ENCODE assay signal across 8 mouse cellular contexts in the genomic region with DNA sequence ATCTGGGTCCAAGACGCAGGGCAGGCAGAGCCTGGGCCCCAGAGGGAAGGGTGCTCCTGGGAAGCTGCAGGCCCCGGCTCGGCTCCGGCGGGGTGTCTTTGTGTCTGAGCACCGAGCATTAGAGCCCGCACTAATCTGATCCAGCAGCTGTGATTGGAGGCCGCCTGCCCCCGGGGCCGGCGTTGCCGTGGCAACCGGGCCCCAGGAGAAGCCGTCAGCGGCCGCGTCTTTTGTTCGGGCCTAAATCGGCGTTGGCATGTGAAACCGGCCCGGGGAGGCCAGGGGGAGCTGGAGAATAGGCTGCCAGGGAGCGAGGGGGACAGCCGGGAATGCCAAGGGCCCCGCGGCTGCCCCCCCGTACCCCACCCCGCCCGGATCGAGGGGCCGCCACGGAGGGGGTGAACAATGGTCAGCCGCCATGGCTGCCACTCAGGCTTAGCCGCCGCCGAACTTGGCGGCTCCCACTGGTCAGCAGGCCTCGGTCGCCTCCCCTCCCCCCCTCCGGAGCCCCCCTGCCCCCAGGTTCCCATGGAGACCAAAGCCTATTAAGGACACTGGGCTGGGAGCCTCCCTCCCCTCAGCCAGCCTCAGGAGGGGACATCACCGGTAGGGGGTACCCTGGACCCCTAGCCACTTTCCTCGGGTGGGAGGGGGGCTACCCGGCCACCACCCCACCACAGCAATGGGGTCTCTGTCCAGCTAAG. TPM values are rescaled to one million over a fixed set of nuclear protein-coding genes. Genes with fewer than 3 reads are reported as not detected.
DNase-seq lines count a peak whose midpoint lies in the region; ATAC-seq and TF ChIP-seq lines count a peak whose summit lies in the region.
"Had no signal": no experiment of that assay in that cellular context is flagged by ENCODE, and none has a peak within 500 bp of the region (broad histone marks: within the 10 kb centered on the region; RNA-seq: fewer than 3 reads in every experiment).

No protein-coding gene starts in this region.

- intact Hi-C loops in heart, adult 2 months (cut with DNase I): no loop called here

- no peaks in the 10 kb centered on the region for H3K79me2 ChIP-seq in heart, adult 2 months (replicated peaks; ENCODE audit: control insufficient read depth, insufficient read depth, low read length)

- no peak overlapping the region for H3K27ac ChIP-seq in heart, adult 2 months
- peak overlapping the region; percentile 95 for H3K27ac ChIP-seq in kidney, embryonic 14.5 days (ENCODE audit: low read depth, low read length)
- peak overlapping the region; percentile 97 for H3K27ac ChIP-seq in limb, embryonic 11.5 days (replicated peaks; ENCODE audit: low read depth, low read length)
- peak overlapping the region; percentile 98 for H3K27ac ChIP-seq in midbrain, postnatal 0 days (ENCODE audit: low read depth, low read length)
- peak overlapping the region; percentile 86 for H3K27ac ChIP-seq in stomach, postnatal 0 days (replicated peaks)

- peak overlapping the region; percentile 68 for H3K4me2 ChIP-seq in kidney, embryonic 14.5 days (replicated peaks; ENCODE audit: low read depth, low read length)
- H3K4me2 ChIP-seq in limb, embryonic 11.5 days (ENCODE audit: low read depth, severe bottlenecking): peak overlapping the region; percentile 64
- H3K4me2 ChIP-seq in midbrain, postnatal 0 days (ENCODE audit: low read depth, low read length, poor library complexity, severe bottlenecking): peak overlapping the region; percentile 54
- H3K4me2 ChIP-seq in stomach, postnatal 0 days (replicated peaks; ENCODE audit: low read depth): peak overlapping the region; percentile 84

- TF ChIP-seq POLR2A in heart, adult 2 months (IDR thresholded peaks at IDR 0.05; ENCODE audit: insufficient read depth, low read depth, low read length): no peak

- peak overlapping the region; percentile 59 for H3K9ac ChIP-seq in heart, adult 2 months (ENCODE audit: low read depth, low read length)
- H3K9ac ChIP-seq in kidney, embryonic 14.5 days (ENCODE audit: low read depth, low read length): peak overlapping the region; percentile 78
- H3K9ac ChIP-seq in limb, embryonic 11.5 days (ENCODE audit: low read length): peak overlapping the region; percentile 79
- H3K9ac ChIP-seq in midbrain, postnatal 0 days (replicated peaks; ENCODE audit: low read length, poor library complexity, severe bottlenecking): peak overlapping the region; percentile 70
- H3K9ac ChIP-seq in stomach, postnatal 0 days (ENCODE audit: low read length): peak overlapping the region; percentile 74

- no peaks in the 10 kb centered on the region for H3K36me3 ChIP-seq in heart, adult 2 months (ENCODE audit: control insufficient read depth, insufficient read depth, low read length)
- H3K36me3 ChIP-seq in kidney, embryonic 14.5 days (ENCODE audit: control insufficient read depth, insufficient read depth, low read length): peaks cover 47% of the 10 kb centered on the region
- peaks cover 9% of the 10 kb centered on the region for H3K36me3 ChIP-seq in limb, embryonic 11.5 days (ENCODE audit: control insufficient read depth, insufficient read depth, low read length)
- H3K36me3 ChIP-seq in midbrain, postnatal 0 days (ENCODE audit: insufficient read depth, low read length): 0 out of 2 replicates have a peak, but pooled peaks cover 3% of the 10 kb centered on the region
- no peaks in the 10 kb centered on the region for H3K36me3 ChIP-seq in stomach, postnatal 0 days (ENCODE audit: control insufficient read depth, insufficient read depth, low read length)

- peak overlapping the region; percentile 30 for H3K4me3 ChIP-seq in heart, adult 2 months
- H3K4me3 ChIP-seq in kidney, embryonic 14.5 days (ENCODE audit: low read length): peak overlapping the region; percentile 35
- peak overlapping the region; percentile 31 for H3K4me3 ChIP-seq in limb, embryonic 11.5 days (ENCODE audit: low read depth, low read length)
- H3K4me3 ChIP-seq in midbrain, postnatal 0 days (ENCODE audit: low read depth, low read length): peak overlapping the region; percentile 27
- peak overlapping the region; percentile 35 for H3K4me3 ChIP-seq in stomach, postnatal 0 days (ENCODE audit: low read depth, low read length)

- 2% methylated on average over 41 of the region's 43 CpGs for WGBS in heart, adult 2 months
- WGBS in kidney, embryonic 14.5 days: 1% methylated on average over 31 of the region's 43 CpGs
- WGBS in limb, embryonic 11.5 days: under 1% methylated on average over 43 of the region's 43 CpGs
- under 1% methylated on average over 35 of the region's 43 CpGs for WGBS in midbrain, postnatal 0 days
- WGBS in stomach, postnatal 0 days: 2% methylated on average over 37 of the region's 43 CpGs

- no peaks in the 10 kb centered on the region for H3K9me3 ChIP-seq in kidney, embryonic 14.5 days (ENCODE audit: control insufficient read depth, low read length)
- no peaks in the 10 kb centered on the region for H3K9me3 ChIP-seq in limb, embryonic 11.5 days (ENCODE audit: control insufficient read depth, low read length)
- no peaks in the 10 kb centered on the region for H3K9me3 ChIP-seq in midbrain, postnatal 0 days (ENCODE audit: low read length)
- no peaks in the 10 kb centered on the region for H3K9me3 ChIP-seq in stomach, postnatal 0 days (ENCODE audit: control insufficient read depth, low read length)

- ATAC-seq in kidney, embryonic 14.5 days (ENCODE audit: low FRiP score, low TSS enrichment): peak; percentile 83
- peak; percentile 71 for ATAC-seq in limb, embryonic 11.5 days (ENCODE audit: insufficient number of reproducible peaks, low FRiP score, low TSS enrichment, low read depth)
- ATAC-seq in midbrain, postnatal 0 days (ENCODE audit: low FRiP score): peak; percentile 87
- peak; percentile 72 for ATAC-seq in stomach, postnatal 0 days (ENCODE audit: low FRiP score, low TSS enrichment)

- H3K27me3 ChIP-seq in heart, adult 2 months (ENCODE audit: control insufficient read depth, insufficient read depth, low read length): no peaks in the 10 kb centered on the region; the same call in 1 of the 2 replicates
- H3K27me3 ChIP-seq in kidney, embryonic 14.5 days (ENCODE audit: control insufficient read depth, insufficient read depth, low read length): no peaks in the 10 kb centered on the region
- H3K27me3 ChIP-seq in limb, embryonic 11.5 days (ENCODE audit: control insufficient read depth, insufficient read depth, low read length): no peaks in the 10 kb centered on the region
- H3K27me3 ChIP-seq in midbrain, postnatal 0 days (ENCODE audit: insufficient read depth, low read length): no peaks in the 10 kb centered on the region
- H3K27me3 ChIP-seq in stomach, postnatal 0 days (ENCODE audit: control insufficient read depth, insufficient read depth, low read length): no peaks in the 10 kb centered on the region

- TF ChIP-seq CTCF in heart, adult 2 months (IDR thresholded peaks at IDR 0.05): no peak
- TF ChIP-seq CTCF in midbrain, postnatal 0 days (IDR thresholded peaks at IDR 0.05): peak; percentile 40
- TF ChIP-seq CTCF in stomach, postnatal 0 days (IDR thresholded peaks at IDR 0.05; ENCODE audit: low read depth): peak; percentile 17; the same call in 1 of the 2 replicates

- H3K4me1 ChIP-seq in heart, adult 2 months (ENCODE audit: control insufficient read depth, insufficient read depth, low read length): no peaks in the 10 kb centered on the region
- peaks cover 66% of the 10 kb centered on the region for H3K4me1 ChIP-seq in kidney, embryonic 14.5 days (ENCODE audit: control insufficient read depth, insufficient read depth, low read length)
- H3K4me1 ChIP-seq in limb, embryonic 11.5 days (ENCODE audit: control insufficient read depth, insufficient read depth, low read length): peaks cover 76% of the 10 kb centered on the region
- peaks cover 41% of the 10 kb centered on the region for H3K4me1 ChIP-seq in midbrain, postnatal 0 days (ENCODE audit: insufficient read depth, low read length)
- peaks cover 6% of the 10 kb centered on the region; the same call in 1 of the 2 replicates for H3K4me1 ChIP-seq in stomach, postnatal 0 days (replicated peaks; ENCODE audit: control insufficient read depth, insufficient read depth)

- peak; percentile 94 for DNase-seq in brain, adult 2 months (ENCODE audit: low read depth, low spot score)
- peak; percentile 96 for DNase-seq in embryo, embryonic 9.5 days (ENCODE audit: extremely low spot score)
- peak; percentile 54 to 57 for DNase-seq in heart, adult 2 months
- DNase-seq in limb, embryonic 11.5 days (ENCODE audit: low spot score): peak; percentile 92
- DNase-seq in midbrain, postnatal 0 days (ENCODE audit: low spot score): peak; percentile 97
- peak; percentile 75 for DNase-seq in stomach, postnatal 0 days (ENCODE audit: low spot score)

- no peak for TF ChIP-seq EP300 in heart, adult 2 months (IDR thresholded peaks at IDR 0.05; ENCODE audit: insufficient read depth, low read depth, low read length)
- no peak for TF ChIP-seq EP300 in stomach, postnatal 0 days (optimal IDR thresholded peaks at IDR 0.05)

RNA-seq across cellular contexts. Expression of gene Msi1, which starts 7.2 kb away (rescaled TPM):
- under 1 TPM; 0.55 to 0.99 TPM for total RNA-seq in heart, adult 2 months (2021)
- 0.61 and 0.64 TPM in 2 replicates for polyA plus RNA-seq in heart, adult 2 months (2012; rRNA removed)
- polyA plus RNA-seq in kidney, embryonic 14.5 days (2014; fragmentation: Nextera tagmentation; extraction: Ambion mirVana): 26.2 and 34.0 TPM in 2 replicates
- polyA plus RNA-seq in limb, embryonic 11.5 days (2014; fragmentation: Nextera tagmentation; extraction: Ambion mirVana): 45.9 and 48.3 TPM in 2 replicates
- total RNA-seq in midbrain, postnatal 0 days (2014; rRNA removed): 72.5 and 82.9 TPM in 2 replicates
- polyA plus RNA-seq in midbrain, postnatal 0 days (2015; fragmentation: Nextera tagmentation; extraction: Ambion mirVana): 41.1 and 52.1 TPM in 2 replicates
- polyA plus RNA-seq in stomach, postnatal 0 days (2015; fragmentation: Nextera tagmentation; extraction: Ambion mirVana): 3.2 and 3.6 TPM in 2 replicates

RNA-seq across cellular contexts. Expression of gene Pla2g1b, which starts 29.5 kb away (rescaled TPM):
- not detected for total RNA-seq in heart, adult 2 months (2021)
- not detected in 2 replicates for polyA plus RNA-seq in heart, adult 2 months (2012; rRNA removed)
- 0.46 and 0.57 TPM in 2 replicates for polyA plus RNA-seq in kidney, embryonic 14.5 days (2014; fragmentation: Nextera tagmentation; extraction: Ambion mirVana)
- not detected in 2 replicates for polyA plus RNA-seq in limb, embryonic 11.5 days (2014; fragmentation: Nextera tagmentation; extraction: Ambion mirVana)
- not detected in 2 replicates for total RNA-seq in midbrain, postnatal 0 days (2014; rRNA removed)
- not detected in 2 replicates for polyA plus RNA-seq in midbrain, postnatal 0 days (2015; fragmentation: Nextera tagmentation; extraction: Ambion mirVana)
- polyA plus RNA-seq in stomach, postnatal 0 days (2015; fragmentation: Nextera tagmentation; extraction: Ambion mirVana): 464 and 489 TPM in 2 replicates
- total RNA-seq: gastrocnemius, postnatal 4 days had no signal

RNA-seq across cellular contexts. Expression of gene Sirt4, which starts 48.0 kb away (rescaled TPM):
- total RNA-seq in heart, adult 2 months (2021): 10 to 100 TPM; 15.3 to 18.8 TPM
- 25.1 and 31.3 TPM in 2 replicates for polyA plus RNA-seq in heart, adult 2 months (2012; rRNA removed)
- 16.4 and 20.9 TPM in 2 replicates for polyA plus RNA-seq in kidney, embryonic 14.5 days (2014; fragmentation: Nextera tagmentation; extraction: Ambion mirVana)
- 19.2 and 19.7 TPM in 2 replicates for polyA plus RNA-seq in limb, embryonic 11.5 days (2014; fragmentation: Nextera tagmentation; extraction: Ambion mirVana)
- 19.5 and 25.6 TPM in 2 replicates for total RNA-seq in midbrain, postnatal 0 days (2014; rRNA removed)
- 22.4 and 27.0 TPM in 2 replicates for polyA plus RNA-seq in midbrain, postnatal 0 days (2015; fragmentation: Nextera tagmentation; extraction: Ambion mirVana)
- 10.1 and 11.5 TPM in 2 replicates for polyA plus RNA-seq in stomach, postnatal 0 days (2015; fragmentation: Nextera tagmentation; extraction: Ambion mirVana)

Comparison
In these comparisons a context has a peak if more than half of its experiments do, and no peak if none do; other contexts are left out.
1. RNA of gene Pla2g1b, which starts 29.5 kb away (polyA plus RNA-seq): 464 to 489 TPM in stomach, postnatal 0 days; 0.46 to 0.57 TPM in kidney, embryonic 14.5 days, not detected in heart, adult 2 months, not detected in midbrain, postnatal 0 days and not detected in limb, embryonic 11.5 days; every median in the first group is over 100 times any median in the second.
2. Peak in every context shown above with its lines, with median percentiles within 50 percentile points of each other: DNase-seq, H3K4me3 ChIP-seq, H3K9ac ChIP-seq, ATAC-seq and H3K4me2 ChIP-seq.